Mouse (Mus musculus) myocyte (in vitro differentiated cells): ENCODE measurements around the gene Dhx16. TPM values are rescaled to one million over a fixed set of nuclear protein-coding genes. Genes with fewer than 3 reads are reported as not detected.
"Not testable (repeated sequence)": the region's sequence is repeated elsewhere in the genome, so short reads cannot be mapped to it uniquely, and the experiment has no call there.

Source experiments
- H3K27me3 ChIP-seq: one replicate; pipeline ENCODE4 v1.6.1; 2011; ENCODE audit not compliant: control insufficient read depth, insufficient read depth, insufficient read length
- H3K36me3 ChIP-seq: one replicate; pipeline ENCODE4 v1.6.1; 2011; ENCODE audit not compliant: control insufficient read depth, insufficient read depth
- H3K4me2 ChIP-seq: one replicate; pipeline ENCODE4 v1.6.1; 2011; ENCODE audit warnings: low read depth, control low read depth
- H3K4me3 ChIP-seq: one replicate; pipeline ENCODE4 v1.5.1; 2011; ENCODE audit warnings: mild to moderate bottlenecking, control low read depth, moderate library complexity
- H3K79me2 ChIP-seq: one replicate; pipeline ENCODE4 v1.6.1; 2011; ENCODE audit not compliant: control insufficient read depth, insufficient read depth
- H3ac ChIP-seq: one replicate; pipeline ENCODE4 v1.6.1; 2011; ENCODE audit not compliant: control insufficient read depth, insufficient read length
- CEBPB ChIP-seq: IDR thresholded peaks from 2 replicates; pipeline ENCODE4 v1.6.1; 2011; ENCODE audit warnings: mild to moderate bottlenecking, moderate library complexity; ENCODE audit not compliant: poor library complexity, insufficient read depth, severe bottlenecking
- E2F4 ChIP-seq: IDR thresholded peaks from one replicate; pipeline ENCODE4 v1.6.1; 2011; ENCODE audit warnings: mild to moderate bottlenecking, control low read depth, moderate library complexity; ENCODE audit not compliant: insufficient read depth
- MAX ChIP-seq: IDR thresholded peaks from one replicate; pipeline ENCODE4 v1.6.1; 2011; ENCODE audit warnings: low read depth, mild to moderate bottlenecking, control low read depth
- MYOD1 ChIP-seq, 3 experiments: IDR thresholded peaks; one replicate each; pipeline ENCODE4 v1.6.1; 2011; ENCODE audit warnings: control low read depth in 2 of 3, low read depth in 2 of 3, mild to moderate bottlenecking in 2 of 3, moderate library complexity in 1 of 3; ENCODE audit not compliant: insufficient read length in 2 of 3, control insufficient read depth in 1 of 3
- MYOG ChIP-seq, 3 experiments: IDR thresholded peaks; one replicate each; pipeline ENCODE4 v1.6.1; 2011; ENCODE audit warnings: control low read depth in 2 of 3, low read depth in 2 of 3, mild to moderate bottlenecking in 2 of 3; ENCODE audit not compliant: insufficient read length in 2 of 3, control insufficient read depth in 1 of 3, insufficient read depth in 1 of 3
- POLR2A ChIP-seq: IDR thresholded peaks from one replicate; pipeline ENCODE4 v1.6.1; 2011; ENCODE audit warnings: low read depth, mild to moderate bottlenecking, control low read depth, moderate library complexity; ENCODE audit not compliant: insufficient read length
- POLR2AphosphoS2 ChIP-seq: IDR thresholded peaks from one replicate; pipeline ENCODE4 v1.6.1; 2011; ENCODE audit warnings: low read depth, control low read depth; ENCODE audit not compliant: insufficient read length
- REST ChIP-seq: IDR thresholded peaks from one replicate; pipeline ENCODE4 v1.6.1; 2011; ENCODE audit warnings: mild to moderate bottlenecking, control low read depth, moderate library complexity; ENCODE audit not compliant: insufficient read depth, insufficient read length
- SRF ChIP-seq: IDR thresholded peaks from one replicate; pipeline ENCODE4 v1.6.1; 2011; ENCODE audit warnings: low read depth; ENCODE audit not compliant: control insufficient read depth, insufficient read length
- TCF12 ChIP-seq: IDR thresholded peaks from one replicate; pipeline ENCODE4 v1.6.1; 2011; ENCODE audit warnings: mild to moderate bottlenecking, control low read depth; ENCODE audit not compliant: poor library complexity, insufficient read depth, severe bottlenecking
- TCF3 ChIP-seq: IDR thresholded peaks from one replicate; pipeline ENCODE4 v1.6.1; 2011; ENCODE audit warnings: low read depth, control low read depth; ENCODE audit not compliant: insufficient read length
- USF1 ChIP-seq: IDR thresholded peaks from one replicate; pipeline ENCODE4 v1.6.1; 2011; ENCODE audit warnings: low read depth, mild to moderate bottlenecking, control low read depth, moderate library complexity
- polyA plus RNA-seq: library from polyadenylated mRNA; unstranded; fragments of >200 nt; fragmentation: generic; extraction: Trizol; gene quantifications from one replicate; pipeline ENCODE4 v1.2.1, GENCODE M21; 2012; ENCODE audit warnings: missing spikeins

Gene Dhx16
- polyA plus RNA-seq, 1 experiment = 29.4 TPM

- TF ChIP-seq E2F4 (peak; percentile 47), MYOD1 (IDR thresholded peaks at IDR 0.05; ENCODE audit: control insufficient read depth in 1 of 3, insufficient read length in 2 of 3, low read depth in 2 of 3) (no peak), USF1 (peak; percentile 96), REST (peak; percentile 40), TCF3 (no peak), TCF12 (no peak), CEBPB (no peak), MAX (no peak), SRF (no peak), MYOG (IDR thresholded peaks at IDR 0.05; ENCODE audit: control insufficient read depth in 1 of 3, insufficient read depth in 1 of 3, insufficient read length in 2 of 3, low read depth in 2 of 3) (no peak), POLR2AphosphoS2 (peak; percentile 97), POLR2A (peak; percentile 95)
- Histone ChIP-seq H3ac (peak within 1 kb of the TSS; percentile 32), H3K36me3 (peaks cover 30% of the 10 kb centered on the region), H3K4me3 (peak within 1 kb of the TSS; percentile 96), H3K27me3 (no peaks in the 10 kb centered on the region), H3K79me2 (peaks cover 60% of the 10 kb centered on the region), H3K4me2 (peak within 1 kb of the TSS; percentile 79)
Observed at GRCm38 (mm10) chr17:35838122-35838544, 41.5 kb upstream of the Dhx16 start, which contains the start of gene Tubb5. TSS of gene Tubb5 (minus strand) at chr17:35838306.

GRCm38 (mm10) chr17:35838570-35838969 is 41.0 kb upstream of the Dhx16 start:
- H3K79me2 ChIP-seq = peaks cover 61% of the 10 kb centered on the region
- H3K27me3 ChIP-seq = no peaks in the 10 kb centered on the region
- peak overlapping the region; percentile 96 for H3K4me3 ChIP-seq
- no peak overlapping the region for H3ac ChIP-seq
- H3K36me3 ChIP-seq = peaks cover 29% of the 10 kb centered on the region
- peak overlapping the region; percentile 79 for H3K4me2 ChIP-seq
- TF ChIP-seq MAX (no peak), MYOD1 (IDR thresholded peaks at IDR 0.05; ENCODE audit: control insufficient read depth in 1 of 3, insufficient read length in 2 of 3, low read depth in 2 of 3) (peak in 1 of 3 experiments; percentile 13), TCF12 (no peak), E2F4 (no peak), CEBPB (no peak), REST (no peak), MYOG (IDR thresholded peaks at IDR 0.05; ENCODE audit: control insufficient read depth in 1 of 3, insufficient read depth in 1 of 3, insufficient read length in 2 of 3, low read depth in 2 of 3) (peak in 1 of 3 experiments; percentile 36), POLR2A (no peak)

GRCm38 (mm10) chr17:35839002-35839401 is 40.6 kb upstream of the Dhx16 start:
- peak overlapping the region; percentile 79 for H3K4me2 ChIP-seq
- peak overlapping the region; percentile 96 for H3K4me3 ChIP-seq

GRCm38 (mm10) chr17:35840561-35840960 is 39.1 kb upstream of the Dhx16 start:
- peak overlapping the region; percentile 61 for H3K4me2 ChIP-seq
- H3K36me3 ChIP-seq = peaks cover 18% of the 10 kb centered on the region
- no peaks in the 10 kb centered on the region for H3K27me3 ChIP-seq
- H3ac ChIP-seq = no peak overlapping the region
- H3K79me2 ChIP-seq = peaks cover 42% of the 10 kb centered on the region
- TF ChIP-seq TCF3 (no peak), USF1 (no peak), SRF (no peak), TCF12 (no peak), CEBPB (no peak), POLR2A (no peak), MYOG (IDR thresholded peaks at IDR 0.05; ENCODE audit: control insufficient read depth in 1 of 3, insufficient read depth in 1 of 3, insufficient read length in 2 of 3, low read depth in 2 of 3) (no peak), MAX (no peak), E2F4 (no peak), MYOD1 (IDR thresholded peaks at IDR 0.05; ENCODE audit: control insufficient read depth in 1 of 3, insufficient read length in 2 of 3, low read depth in 2 of 3) (no peak), REST (no peak), POLR2AphosphoS2 (no peak)
- H3K4me3 ChIP-seq = peak overlapping the region; percentile 64

More at GRCm38 (mm10) chr17:35839002-35839401, 40.6 kb upstream of the Dhx16 start:
- not testable (repeated sequence) for H3ac ChIP-seq, H3K27me3 ChIP-seq
- Histone ChIP-seq H3K79me2 (peaks cover 58% of the 10 kb centered on the region), H3K36me3 (peaks cover 26% of the 10 kb centered on the region)

GRCm38 (mm10) chr17:35841076-35841950 is 38.3 kb upstream of the Dhx16 start, which contains the start of gene Mdc1:
TSS of gene Mdc1 (plus strand) at chr17:35841515.
- H3K36me3 ChIP-seq = peaks cover 12% of the 10 kb centered on the region
- H3K27me3 ChIP-seq = no peaks in the 10 kb centered on the region
- TF ChIP-seq TCF3 (no peak), MYOD1 (IDR thresholded peaks at IDR 0.05; ENCODE audit: control insufficient read depth in 1 of 3, insufficient read length in 2 of 3, low read depth in 2 of 3) (peak in 2 of 3 experiments; percentile 21 to 49), MAX (no peak), CEBPB (peak; percentile 39; the same call in 1 of the 2 replicates), REST (no peak), USF1 (no peak), E2F4 (peak; percentile 94), MYOG (IDR thresholded peaks at IDR 0.05; ENCODE audit: control insufficient read depth in 1 of 3, insufficient read depth in 1 of 3, insufficient read length in 2 of 3, low read depth in 2 of 3) (peak in 1 of 3 experiments; percentile 51), TCF12 (no peak), POLR2A (peak; percentile 53), POLR2AphosphoS2 (no peak), SRF (peak; percentile 37)
- peaks cover 35% of the 10 kb centered on the region for H3K79me2 ChIP-seq
- no peak within 1 kb of the TSS for H3ac ChIP-seq
- H3K4me2 ChIP-seq = peak within 1 kb of the TSS; percentile 86
- H3K4me3 ChIP-seq = peak within 1 kb of the TSS; percentile 64
